Mouse (Mus musculus) embryonic fibroblast, embryonic 13.5 days (primary cell): ENCODE results near the gene Mcrs1.

Source experiments
- CTCF ChIP-seq: IDR thresholded peaks from 2 replicates; pipeline ENCODE4 v1.5.1; 2011; ENCODE audit warnings: mild to moderate bottlenecking, control low read depth, low read length, moderate library complexity, borderline replicate concordance; ENCODE audit not compliant: insufficient read depth
- POLR2A ChIP-seq: IDR thresholded peaks from 2 replicates; pipeline ENCODE4 v1.6.1; 2011; ENCODE audit warnings: low read depth, mild to moderate bottlenecking, control low read depth, low read length, moderate library complexity

DNA sequence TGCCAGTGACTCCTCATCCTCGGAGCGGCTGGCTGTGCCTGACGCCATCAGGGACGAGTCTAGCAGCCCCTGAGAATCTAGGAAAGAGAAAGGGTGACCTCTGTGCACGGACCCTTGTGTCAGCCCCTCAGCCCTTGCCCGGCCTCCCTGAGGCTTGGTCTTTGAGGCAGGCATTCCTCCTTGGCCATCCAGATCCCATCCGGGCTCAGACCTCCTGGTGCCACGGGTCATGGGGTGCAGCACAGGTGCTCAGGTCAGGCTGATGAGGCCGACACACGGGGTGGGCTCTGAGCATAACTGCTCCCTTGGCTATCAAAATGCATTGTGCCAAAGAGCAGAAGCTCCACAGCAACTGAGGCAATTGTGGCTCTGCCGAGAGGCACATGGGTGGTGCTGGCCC is 1.8 kb downstream of the Mcrs1 start:
- no peak for TF ChIP-seq CTCF
- TF ChIP-seq POLR2A = no peak
